Mouse (Mus musculus): ENCODE results near the gene Gm5148. TPM values are rescaled to one million over a fixed set of nuclear protein-coding genes. Genes with fewer than 3 reads are reported as not detected.

Gene Gm5148
- total RNA-seq, 4 experiments from 2014 or later = 0.45 TPM; not detected in 3

DNA sequence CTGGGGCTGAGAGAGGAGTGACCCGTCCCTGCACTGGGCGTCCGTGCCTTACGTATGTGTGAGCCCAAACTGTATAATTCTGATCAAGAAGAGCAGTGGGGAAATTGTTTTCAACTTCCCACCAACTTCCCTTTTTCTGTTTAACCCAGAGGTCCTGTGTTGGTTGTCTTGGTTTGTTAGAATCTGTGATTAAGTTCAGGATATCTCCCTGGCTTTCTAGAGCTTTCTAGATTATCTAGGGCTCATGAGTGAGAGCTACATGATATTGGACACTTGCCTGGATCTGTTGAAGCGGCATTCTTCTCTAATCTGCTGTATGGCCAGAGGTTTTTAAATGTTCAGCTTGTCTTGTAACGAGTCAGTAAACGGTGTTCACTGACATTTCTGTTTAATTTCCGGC, 30.7 kb downstream of the Gm5148 start:
- no peak for DNase-seq (ENCODE audit: low spot score in 2 of 2)

DNA sequence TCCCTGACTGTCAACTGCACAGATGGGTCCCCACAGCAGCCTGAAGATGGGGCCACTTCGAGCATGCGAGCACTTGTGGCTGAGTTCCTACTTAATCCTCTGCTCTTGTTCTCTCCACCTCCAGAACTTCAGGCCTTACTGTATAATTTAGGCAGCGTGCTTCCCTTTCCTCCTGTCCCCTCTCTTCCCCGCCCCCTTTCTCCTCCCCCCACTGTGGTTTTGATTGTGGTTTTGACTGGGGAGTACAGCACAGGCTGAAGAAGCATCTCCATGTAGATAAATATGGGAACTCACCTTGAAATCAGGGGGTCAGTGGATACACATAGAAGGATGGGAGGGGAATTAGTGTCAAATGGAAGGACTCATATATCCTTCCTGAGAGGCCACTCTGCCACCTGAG, 31.3 kb downstream of the Gm5148 start:
- DNase-seq (ENCODE audit: low spot score in 2 of 2) = no peak

- DNase-seq (ENCODE audit: low spot score in 2 of 2) = peak; percentile 41 to 49
Observed at GRCm38 (mm10) chr3:37687158-37687980, 36.9 kb downstream of the Gm5148 start.

GRCm38 (mm10) chr3:37686751-37687150, 37.5 kb downstream of the Gm5148 start:
- DNase-seq (ENCODE audit: low spot score in 2 of 2) = no peak

GRCm38 (mm10) chr3:37686219-37686618, 38.1 kb downstream of the Gm5148 start:
- DNase-seq (ENCODE audit: low spot score in 2 of 2) = no peak

GRCm38 (mm10) chr3:37676291-37676690, 48.0 kb downstream of the Gm5148 start:
- no peak for DNase-seq (ENCODE audit: low spot score in 2 of 2)

GRCm38 (mm10) chr3:37675056-37675525, 49.2 kb downstream of the Gm5148 start:
- DNase-seq (ENCODE audit: low spot score in 2 of 2) = no peak

DNA sequence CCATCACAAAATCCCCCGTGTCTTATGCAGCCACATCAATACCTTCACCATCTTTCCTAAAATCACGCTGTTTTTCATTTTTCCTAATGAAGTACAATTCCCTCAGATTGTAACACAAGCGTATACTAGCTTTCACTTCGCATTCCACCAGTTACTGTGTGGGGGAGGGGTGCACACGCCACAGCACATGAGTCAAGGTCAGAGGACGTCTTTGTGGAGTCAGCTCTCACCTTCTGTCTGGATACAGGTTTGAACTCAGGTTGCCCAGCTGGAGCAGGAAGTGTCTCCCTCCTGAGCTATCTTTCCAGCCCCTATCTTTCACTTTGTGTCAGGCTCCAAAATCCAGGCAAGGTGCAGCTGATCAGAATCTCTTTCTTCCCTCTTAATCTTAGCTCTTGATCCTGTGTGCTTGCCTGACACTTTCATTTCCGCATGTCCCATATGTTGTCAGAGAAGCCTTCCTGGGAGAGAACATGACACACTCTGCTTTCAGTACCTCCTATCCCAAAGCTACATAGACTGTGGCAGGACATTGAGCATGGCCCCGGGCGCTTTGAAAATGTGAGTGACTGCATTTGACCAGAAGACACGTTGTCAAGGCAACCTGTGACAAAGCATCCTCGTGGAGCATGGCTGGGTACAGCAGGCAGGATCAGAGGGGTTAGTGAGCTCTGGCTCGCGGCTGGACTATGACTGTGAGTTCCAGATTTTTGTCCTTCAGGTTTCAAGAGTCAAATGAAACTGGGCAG, 50.6 kb downstream of the Gm5148 start:
- no peak for DNase-seq (ENCODE audit: low spot score in 2 of 2)

DNA sequence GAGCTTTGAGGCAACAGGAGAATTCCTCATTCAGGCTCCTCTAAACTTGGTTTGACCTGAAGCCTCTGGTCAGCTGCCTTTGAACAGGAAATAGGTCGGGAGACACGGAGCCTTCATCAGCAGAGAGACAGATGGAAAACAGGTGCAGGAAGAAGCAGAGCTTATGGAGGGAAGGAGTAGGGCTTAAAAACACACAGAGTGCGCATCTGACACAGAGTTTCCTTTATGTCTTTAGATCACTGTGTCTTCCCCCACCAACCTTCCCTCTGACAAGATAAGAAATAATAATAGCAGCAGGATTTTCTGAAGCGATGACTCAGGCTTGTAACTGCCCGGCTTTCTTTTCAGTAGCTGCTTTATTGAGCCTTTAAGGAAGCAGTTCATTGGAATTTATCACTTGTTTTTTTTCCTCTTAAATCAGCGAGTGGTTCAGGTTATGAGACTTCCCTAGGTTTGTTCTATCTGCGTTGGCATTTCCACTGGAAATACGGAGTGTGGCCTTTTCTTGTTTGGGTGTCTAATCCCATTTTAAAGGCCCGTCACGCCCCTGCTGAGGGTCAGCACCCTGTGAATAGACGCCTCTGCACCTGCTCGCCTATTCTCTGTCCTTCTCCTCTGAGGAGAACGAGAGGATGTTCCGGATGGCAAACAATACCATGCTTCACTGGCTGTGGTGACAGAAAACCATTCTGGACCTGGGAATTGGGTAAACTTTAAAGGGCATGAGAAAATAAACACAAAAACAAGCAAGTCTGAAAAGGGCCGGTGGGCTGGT, 51.8 kb downstream of the Gm5148 start:
- DNase-seq (ENCODE audit: low spot score in 2 of 2) = no peak

- DNase-seq (ENCODE audit: low spot score in 2 of 2) = no peak
Observed at GRCm38 (mm10) chr3:37669100-37669499, 55.2 kb downstream of the Gm5148 start.

DNA sequence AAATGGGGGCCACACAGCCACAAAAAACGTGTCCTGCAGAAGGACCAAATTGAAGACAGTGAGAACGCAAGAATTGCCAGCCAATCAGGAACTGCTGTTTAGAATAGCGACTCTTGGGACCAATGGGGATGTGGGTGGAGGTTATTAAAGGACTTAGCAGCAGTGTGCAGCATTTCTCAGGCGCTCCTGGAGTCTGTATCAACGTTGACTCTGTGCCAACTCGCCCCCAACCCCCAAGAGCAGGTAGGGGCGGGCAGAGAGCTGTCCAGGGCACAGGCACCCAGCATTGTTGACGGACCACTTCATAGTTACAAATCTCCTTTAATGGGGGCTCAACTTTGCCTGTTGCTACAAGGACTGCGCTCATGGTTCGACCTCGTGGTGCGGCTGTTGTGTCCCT, 55.6 kb downstream of the Gm5148 start:
- DNase-seq (ENCODE audit: low spot score in 2 of 2) = no peak

GRCm38 (mm10) chr3:37667736-37668135, 56.6 kb downstream of the Gm5148 start:
- DNase-seq (ENCODE audit: low spot score in 2 of 2) = no peak

DNA sequence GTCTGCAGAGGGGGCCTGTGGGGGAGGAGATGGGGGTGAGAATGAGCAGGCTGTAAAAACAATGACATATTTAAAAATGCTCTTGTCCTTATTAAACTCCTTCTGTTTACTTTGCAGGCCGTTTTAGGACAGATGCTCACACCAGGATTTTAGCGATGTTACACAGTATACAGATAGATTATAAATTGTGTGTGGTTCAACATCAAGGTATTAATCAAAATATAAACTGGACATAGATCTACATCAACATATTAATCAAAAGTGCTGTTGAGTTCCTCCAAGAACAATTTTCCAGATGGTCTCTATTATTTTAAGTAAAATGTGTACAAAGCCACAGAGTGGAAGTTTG, 57.2 kb downstream of the Gm5148 start:
- no peak for DNase-seq (ENCODE audit: low spot score in 2 of 2)

- DNase-seq (ENCODE audit: low spot score in 2 of 2) = no peak
Observed at GRCm38 (mm10) chr3:37666291-37667118, 57.8 kb downstream of the Gm5148 start.

Other genes with a start within 250 kb of the Gm5148 start
- gene Spry1, start 84.5 kb downstream of the Gm5148 start, total RNA-seq (2022) = 10 to 100 TPM; 10.9 to 18.4 (median 12.4) TPM

All from gastrocnemius, adult 8-10 months (tissue).